Mouse (Mus musculus) layer of hippocampus, adult 9-11 months (tissue): ENCODE results near the gene Cdkn2aip.
A peak's percentile ranks its signal among the peaks of the same experiment; 100 is the strongest.

Experiments
- DNase-seq: peaks from one replicate; pipeline ENCODE4 v3.0.0; 2022

The Cdkn2aip gene

GRCm38 (mm10) chr8:47713761-47714745 is at the start of gene Cdkn2aip:
Gene Cdkn2aip (minus strand): TSS chr8:47713932.
- peak; percentile 94 for DNase-seq

GRCm38 (mm10) chr8:47763194-47763593 is 49.5 kb upstream of the Cdkn2aip start:
- DNase-seq = no peak

- no peak for DNase-seq
Observed at GRCm38 (mm10) chr8:47760685-47761084, 47.0 kb upstream of the Cdkn2aip start.

- DNase-seq = no peak
Observed at GRCm38 (mm10) chr8:47760186-47760585, 46.5 kb upstream of the Cdkn2aip start.

- no peak for DNase-seq
Observed at GRCm38 (mm10) chr8:47753121-47753520, 39.4 kb upstream of the Cdkn2aip start.

GRCm38 (mm10) chr8:47750096-47750495 is 36.4 kb upstream of the Cdkn2aip start:
- DNase-seq = no peak

- DNase-seq = no peak
Observed at GRCm38 (mm10) chr8:47749491-47749890, 35.8 kb upstream of the Cdkn2aip start.

- DNase-seq = no peak
Observed at GRCm38 (mm10) chr8:47746304-47746703, 32.6 kb upstream of the Cdkn2aip start.

GRCm38 (mm10) chr8:47745848-47746247 is 32.1 kb upstream of the Cdkn2aip start:
- DNase-seq = no peak

GRCm38 (mm10) chr8:47744803-47745202 is 31.1 kb upstream of the Cdkn2aip start:
- DNase-seq = no peak

- DNase-seq = peak; percentile 66
Observed at GRCm38 (mm10) chr8:47743419-47743818, 29.7 kb upstream of the Cdkn2aip start.

GRCm38 (mm10) chr8:47742992-47743391 is 29.3 kb upstream of the Cdkn2aip start:
- no peak for DNase-seq

GRCm38 (mm10) chr8:47742372-47742771 is 28.6 kb upstream of the Cdkn2aip start:
- no peak for DNase-seq

GRCm38 (mm10) chr8:47737120-47737519 is 23.4 kb upstream of the Cdkn2aip start:
- DNase-seq = no peak

GRCm38 (mm10) chr8:47729324-47729723 is 15.6 kb upstream of the Cdkn2aip start:
- no peak for DNase-seq

- DNase-seq = no peak
Observed at GRCm38 (mm10) chr8:47726945-47727344, 13.2 kb upstream of the Cdkn2aip start.

- DNase-seq = no peak
Observed at GRCm38 (mm10) chr8:47721609-47722008, 7.9 kb upstream of the Cdkn2aip start.

GRCm38 (mm10) chr8:47718641-47719040 is 4.9 kb upstream of the Cdkn2aip start:
- no peak for DNase-seq

GRCm38 (mm10) chr8:47713171-47713663 is 515 bp downstream of the Cdkn2aip start:
- peak; percentile 18 for DNase-seq

- no peak for DNase-seq
Observed at GRCm38 (mm10) chr8:47708106-47708505, 5.6 kb downstream of the Cdkn2aip start.

GRCm38 (mm10) chr8:47706746-47707145 is 7.0 kb downstream of the Cdkn2aip start:
- DNase-seq = no peak

GRCm38 (mm10) chr8:47702333-47702732 is 11.4 kb downstream of the Cdkn2aip start:
- no peak for DNase-seq

- DNase-seq = no peak
Observed at GRCm38 (mm10) chr8:47697696-47698095, 16.0 kb downstream of the Cdkn2aip start.

GRCm38 (mm10) chr8:47695431-47696105 is 18.2 kb downstream of the Cdkn2aip start:
- DNase-seq = peak; percentile 53
